Mouse (Mus musculus): ENCODE data around the gene Siah3.

- TF ChIP-seq POLR2A (IDR thresholded peaks at IDR 0.05; ENCODE audit: low read depth, low read length) (no peak), CTCF (IDR thresholded peaks at IDR 0.05; ENCODE audit: borderline replicate concordance, insufficient read depth, low read length) (no peak)
These were observed 35.9 kb upstream of the Siah3 start for GRCm38 (mm10) chr14:75419876-75420275.

Data from embryonic fibroblast, embryonic 13.5 days (primary cell).